Mouse (Mus musculus): ENCODE measurements around the gene Lair1. TPM values are rescaled to one million over a fixed set of nuclear protein-coding genes. Genes with fewer than 3 reads are reported as not detected.

Lair1 gene
- polyA plus RNA-seq, 1 experiment from 2014 or later: 0.89 TPM

Other genes with a start within 250 kb of the Lair1 start
- gene Gm15448, start 237.5 kb downstream of the Lair1 start, polyA plus RNA-seq (2014; fragmentation: Nextera tagmentation; extraction: Ambion mirVana): not detected in 2 replicates
- not detected in 2 replicates for gene Pira2, start 218.2 kb downstream of the Lair1 start, polyA plus RNA-seq (2014; fragmentation: Nextera tagmentation; extraction: Ambion mirVana)
- gene Gm14548, start 165.1 kb downstream of the Lair1 start, polyA plus RNA-seq (2014; fragmentation: Nextera tagmentation; extraction: Ambion mirVana): not detected in 2 replicates
- not detected in 2 replicates for gene Lilra6, start 147.7 kb downstream of the Lair1 start, polyA plus RNA-seq (2014; fragmentation: Nextera tagmentation; extraction: Ambion mirVana)
- gene Ttyh1, start 56.2 kb upstream of the Lair1 start, polyA plus RNA-seq (2014; fragmentation: Nextera tagmentation; extraction: Ambion mirVana): 46.1 and 48.8 TPM in 2 replicates
- 50.3 and 58.0 TPM in 2 replicates for gene Leng8, start 73.8 kb upstream of the Lair1 start, polyA plus RNA-seq (2014; fragmentation: Nextera tagmentation; extraction: Ambion mirVana)
- 1.5 and 2.2 TPM in 2 replicates for gene Leng9, start 87.2 kb upstream of the Lair1 start, polyA plus RNA-seq (2014; fragmentation: Nextera tagmentation; extraction: Ambion mirVana)
- gene Cdc42ep5, start 101.7 kb upstream of the Lair1 start, polyA plus RNA-seq (2014; fragmentation: Nextera tagmentation; extraction: Ambion mirVana): 18.7 and 19.8 TPM in 2 replicates
- gene Lilra5, start 174.6 kb upstream of the Lair1 start, polyA plus RNA-seq (2014; fragmentation: Nextera tagmentation; extraction: Ambion mirVana): not detected in 2 replicates

All from neural tube, embryonic 11.5 days (tissue).